Mouse (Mus musculus) stomach, postnatal 0 days (tissue): ENCODE data around the gene Drd1.

Source experiments
- CTCF ChIP-seq: IDR thresholded peaks from 2 replicates; pipeline ENCODE4 v1.5.1; 2016; ENCODE audit warnings: antibody characterized with exemption, low read depth, mild to moderate bottlenecking, moderate library complexity
- EP300 ChIP-seq: optimal IDR thresholded peaks from 2 replicates; pipeline ENCODE3; 2016; ENCODE audit warnings: antibody characterized with exemption

DNA sequence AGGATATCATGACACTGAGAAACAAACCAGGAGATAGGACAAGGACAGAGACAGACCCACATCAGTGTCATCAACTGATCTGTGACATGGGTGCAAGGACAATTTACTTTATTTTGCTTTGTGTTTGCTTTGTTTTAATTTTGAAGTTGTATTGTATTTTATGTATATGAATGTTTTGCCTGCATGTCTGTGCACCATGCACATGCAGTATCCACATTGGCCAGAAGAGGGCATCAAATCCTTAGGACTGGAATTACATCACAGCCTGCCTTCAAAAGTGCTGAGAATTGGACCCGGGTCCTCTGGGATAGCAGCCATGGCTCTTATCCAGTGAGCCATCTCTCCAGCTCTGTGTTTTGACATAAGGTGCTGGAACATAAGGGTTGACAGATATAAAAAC, 20.0 kb downstream of the Drd1 start:
- peak; percentile 58 for TF ChIP-seq CTCF
- TF ChIP-seq EP300: no peak
